In the genomic region with DNA sequence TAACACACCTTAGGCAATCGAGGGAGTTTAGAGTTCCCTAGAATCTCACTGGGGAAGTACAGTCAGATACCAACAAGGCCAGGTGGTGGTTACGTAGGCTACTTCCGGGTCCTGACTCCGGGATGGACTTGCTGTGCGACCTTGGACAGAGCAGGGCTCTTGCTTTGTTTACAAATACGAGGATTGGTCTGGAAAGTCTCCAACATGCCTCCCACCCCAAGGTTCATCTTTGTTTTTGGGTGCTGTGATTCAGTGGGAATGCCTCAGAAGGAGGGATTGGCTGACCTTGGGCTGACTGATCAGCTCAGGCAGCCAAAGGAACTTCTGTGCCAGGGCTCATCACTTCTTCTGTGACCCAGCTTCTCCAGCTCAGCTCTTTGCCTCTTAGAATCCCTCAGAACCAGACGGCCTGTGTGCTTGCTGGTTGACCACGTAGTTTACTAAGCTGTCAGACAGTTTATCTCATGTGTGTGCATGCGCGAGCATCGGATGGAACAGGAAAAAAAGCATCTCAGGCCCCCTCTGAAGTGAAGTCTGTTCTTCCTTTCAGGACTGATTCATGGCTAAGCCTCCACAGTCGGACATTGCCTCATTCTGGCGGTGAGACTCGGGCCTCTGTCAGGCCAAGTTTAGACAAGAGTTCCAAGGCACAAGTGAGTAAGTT, we compare ENCODE assay signal across 14 mouse cellular contexts. TPM values are rescaled to one million over a fixed set of nuclear protein-coding genes. Genes with fewer than 3 reads are reported as not detected.
DNase-seq lines count a peak whose midpoint lies in the region; ATAC-seq and TF ChIP-seq lines count a peak whose summit lies in the region.
"Had no signal": no experiment of that assay in that cellular context is flagged by ENCODE, and none has a peak within 500 bp of the region (broad histone marks: within the 10 kb centered on the region; RNA-seq: fewer than 3 reads in every experiment).

No protein-coding gene starts in this region.

- H3K9ac ChIP-seq in liver, adult 2 months (ENCODE audit: low read depth, low read length): no peak overlapping the region
- H3K9ac ChIP-seq in liver, embryonic 12.5 days: no peak overlapping the region
- H3K9ac ChIP-seq in forebrain, postnatal 0 days: no peak overlapping the region
- H3K9ac ChIP-seq in kidney, embryonic 16.5 days (replicated peaks; ENCODE audit: low read length): no peak overlapping the region
- H3K9ac ChIP-seq: hindbrain, embryonic 12.5 days; neural tube, embryonic 15.5 days had no signal

- DNase-seq in liver, adult 2 months (ENCODE audit: extremely low read depth, low read depth, low spot score): peak; percentile 78
- peak; percentile 83 for DNase-seq in adrenal gland, postnatal 14 days
- DNase-seq in heart, postnatal 14 days: peak; percentile 23 to 56
- DNase-seq in skeletal muscle tissue, adult 2 months (ENCODE audit: low read depth, low spot score): peak; percentile 65
- DNase-seq in forebrain, postnatal 0 days: no peak
- DNase-seq: cerebellum, adult 11-12 months had no signal

- intact Hi-C loops in heart, postnatal 14 days (cut with DNase I): no loop called here

- H3K4me3 ChIP-seq in liver, adult 2 months (ENCODE audit: insufficient read depth, low read depth, low read length): no peak overlapping the region
- no peak overlapping the region for H3K4me3 ChIP-seq in liver, embryonic 12.5 days
- H3K4me3 ChIP-seq in forebrain, postnatal 0 days (ENCODE audit: low read depth, low read length): no peak overlapping the region
- no peak overlapping the region for H3K4me3 ChIP-seq in kidney, embryonic 16.5 days (ENCODE audit: low read length)
- H3K4me3 ChIP-seq: hindbrain, embryonic 12.5 days; neural tube, embryonic 15.5 days had no signal

- H3K27me3 ChIP-seq in liver, adult 2 months (ENCODE audit: control insufficient read depth, insufficient read depth, low read length): no peaks in the 10 kb centered on the region
- 0 out of 2 replicates have a peak, but pooled peaks cover 3% of the 10 kb centered on the region for H3K27me3 ChIP-seq in liver, embryonic 12.5 days (replicated peaks)
- H3K27me3 ChIP-seq in forebrain, postnatal 0 days (ENCODE audit: insufficient read depth, low read length): no peaks in the 10 kb centered on the region
- H3K27me3 ChIP-seq in kidney, embryonic 16.5 days (ENCODE audit: insufficient read depth, low read length): no peaks in the 10 kb centered on the region
- H3K27me3 ChIP-seq: hindbrain, embryonic 12.5 days; neural tube, embryonic 15.5 days had no signal

- TF ChIP-seq POLR2A in liver, adult 2 months (IDR thresholded peaks at IDR 0.05; ENCODE audit: extremely low read depth, insufficient read depth, low read length): no peak

- H3K4me2 ChIP-seq in liver, embryonic 12.5 days: no peak overlapping the region
- H3K4me2 ChIP-seq in forebrain, postnatal 0 days (ENCODE audit: low read depth): no peak overlapping the region
- H3K4me2 ChIP-seq in kidney, embryonic 16.5 days (replicated peaks; ENCODE audit: low read depth, low read length): no peak overlapping the region
- H3K4me2 ChIP-seq: hindbrain, embryonic 12.5 days; neural tube, embryonic 15.5 days had no signal

- ATAC-seq in liver, embryonic 12.5 days: no peak
- no peak for ATAC-seq in monocyte, adult 5-6 weeks (replicated peaks; ENCODE audit: insufficient number of reproducible peaks, low FRiP score, low TSS enrichment, poor library complexity, severe bottlenecking)
- ATAC-seq in forebrain, postnatal 0 days: no peak
- no peak for ATAC-seq in kidney, embryonic 16.5 days (ENCODE audit: low FRiP score, low TSS enrichment)

- 27% methylated on average over 14 of the region's 14 CpGs for WGBS in liver, adult 2 months
- WGBS in liver, embryonic 12.5 days (ENCODE audit: insufficient replicate concordance): 64% methylated on average over 14 of the region's 14 CpGs
- WGBS in forebrain, postnatal 0 days: 86% methylated on average over 14 of the region's 14 CpGs
- WGBS in kidney, embryonic 16.5 days: 59% methylated on average over 14 of the region's 14 CpGs

- no peak for TF ChIP-seq CTCF in liver, adult 2 months (IDR thresholded peaks at IDR 0.05; ENCODE audit: low read depth, low read length)
- TF ChIP-seq CTCF in forebrain, postnatal 0 days (IDR thresholded peaks at IDR 0.05; ENCODE audit: low read depth): no peak

- H3K4me1 ChIP-seq in liver, adult 2 months (ENCODE audit: control insufficient read depth, insufficient read depth, low read length): no peaks in the 10 kb centered on the region; the same call in 1 of the 2 replicates
- no peaks in the 10 kb centered on the region for H3K4me1 ChIP-seq in liver, embryonic 12.5 days
- no peaks in the 10 kb centered on the region for H3K4me1 ChIP-seq in forebrain, postnatal 0 days (ENCODE audit: insufficient read depth)
- H3K4me1 ChIP-seq in kidney, embryonic 16.5 days (ENCODE audit: insufficient read depth, low read length): peaks cover 29% of the 10 kb centered on the region
- H3K4me1 ChIP-seq: hindbrain, embryonic 12.5 days; neural tube, embryonic 15.5 days had no signal

- H3K27ac ChIP-seq in liver, adult 2 months (replicated peaks; ENCODE audit: insufficient read depth, low read depth, low read length): no peak overlapping the region
- H3K27ac ChIP-seq in liver, embryonic 12.5 days: no peak overlapping the region
- no peak overlapping the region for H3K27ac ChIP-seq in forebrain, postnatal 0 days (ENCODE audit: low read depth, low read length)
- no peak overlapping the region for H3K27ac ChIP-seq in kidney, embryonic 16.5 days (ENCODE audit: low read length)
- H3K27ac ChIP-seq: hindbrain, embryonic 12.5 days; neural tube, embryonic 15.5 days had no signal

- no peaks in the 10 kb centered on the region for H3K36me3 ChIP-seq in liver, adult 2 months (ENCODE audit: control insufficient read depth, insufficient read depth, low read length)
- no peaks in the 10 kb centered on the region for H3K36me3 ChIP-seq in liver, embryonic 12.5 days
- H3K36me3 ChIP-seq in forebrain, postnatal 0 days (ENCODE audit: insufficient read depth): no peaks in the 10 kb centered on the region
- no peaks in the 10 kb centered on the region for H3K36me3 ChIP-seq in kidney, embryonic 16.5 days (ENCODE audit: insufficient read depth, low read length)
- H3K36me3 ChIP-seq: hindbrain, embryonic 12.5 days; neural tube, embryonic 15.5 days had no signal

- no peaks in the 10 kb centered on the region for H3K9me3 ChIP-seq in liver, embryonic 12.5 days (replicated peaks)
- no peaks in the 10 kb centered on the region for H3K9me3 ChIP-seq in forebrain, postnatal 0 days (ENCODE audit: low read length)
- H3K9me3 ChIP-seq in kidney, embryonic 16.5 days (ENCODE audit: low read length): no peaks in the 10 kb centered on the region
- H3K9me3 ChIP-seq: hindbrain, embryonic 12.5 days; neural tube, embryonic 15.5 days had no signal

- H3K79me2 ChIP-seq in liver, adult 2 months (ENCODE audit: control insufficient read depth, insufficient read depth, low read length): no peaks in the 10 kb centered on the region

RNA-seq across cellular contexts. Expression of gene Tgfbi, which starts 20.7 kb away (rescaled TPM):
- total RNA-seq in liver, adult 2 months (2014; rRNA removed): 34.3 and 39.3 TPM in 2 replicates
- polyA plus RNA-seq in liver, adult 2 months (2012; rRNA removed): 23.3 and 27.2 TPM in 2 replicates
- 13.4 and 14.0 TPM in 2 replicates for polyA plus RNA-seq in liver, embryonic 12.5 days (2016; fragmentation: Nextera tagmentation; extraction: Ambion mirVana)
- total RNA-seq in adrenal gland, postnatal 14 days (2021): 40.1 and 59.6 TPM in 2 replicates
- 10 to 100 TPM; 17.1 to 22.3 TPM for total RNA-seq in heart, postnatal 14 days (2021)
- 73.8 to 154 TPM (median 152 TPM) in 3 replicates for total RNA-seq in monocyte, adult 5-6 weeks (2017)
- 4.3 and 4.8 TPM in 2 replicates for total RNA-seq in forebrain, postnatal 0 days (2014; rRNA removed)
- 4.9 and 5.3 TPM in 2 replicates for polyA plus RNA-seq in forebrain, postnatal 0 days (2015; fragmentation: Nextera tagmentation; extraction: Ambion mirVana)
- 133 and 135 TPM in 2 replicates for polyA plus RNA-seq in kidney, embryonic 16.5 days (2015; fragmentation: Nextera tagmentation; extraction: Ambion mirVana)
- total RNA-seq: CH12.LX had no signal

RNA-seq across cellular contexts. Expression of gene Lect2, which starts 40.3 kb away (rescaled TPM):
- 230 and 425 TPM in 2 replicates for total RNA-seq in liver, adult 2 months (2014; rRNA removed)
- polyA plus RNA-seq in liver, adult 2 months (2012; rRNA removed): 106 and 170 TPM in 2 replicates
- 31.7 and 38.1 TPM in 2 replicates for polyA plus RNA-seq in liver, embryonic 12.5 days (2016; fragmentation: Nextera tagmentation; extraction: Ambion mirVana)
- total RNA-seq in adrenal gland, postnatal 14 days (2021): 1.3 and 46.7 TPM in 2 replicates
- not detected for total RNA-seq in heart, postnatal 14 days (2021)
- not detected in 3 replicates for total RNA-seq in monocyte, adult 5-6 weeks (2017)
- total RNA-seq in forebrain, postnatal 0 days (2014; rRNA removed): not detected in 2 replicates
- polyA plus RNA-seq in forebrain, postnatal 0 days (2015; fragmentation: Nextera tagmentation; extraction: Ambion mirVana): not detected in 2 replicates
- 1.1 and 1.2 TPM in 2 replicates for polyA plus RNA-seq in kidney, embryonic 16.5 days (2015; fragmentation: Nextera tagmentation; extraction: Ambion mirVana)
- total RNA-seq: CH12.LX; layer of hippocampus, postnatal 10 days; megakaryocyte progenitor cell, adult 5-6 weeks had no signal
- polyA plus RNA-seq: hindbrain, embryonic 12.5 days; neural tube, embryonic 15.5 days had no signal
